Mouse (Mus musculus): ENCODE measurements around the gene Myt1l.

GRCm38 (mm10) chr12:29701731-29702316 lies 173.6 kb downstream of the Myt1l start:
- TF ChIP-seq CTCF (conservative IDR thresholded peaks at IDR 0.05; ENCODE audit: insufficient read depth, insufficient read length, low read depth, low read length) = no peak
- TF ChIP-seq POLR2A (IDR thresholded peaks at IDR 0.05; ENCODE audit: low read depth, low read length) = no peak

Data from kidney, adult 2 months (tissue).